Mouse (Mus musculus) forebrain, embryonic 15.5 days (tissue): ENCODE measurements around the gene Nfkbie. TPM values are rescaled to one million over a fixed set of nuclear protein-coding genes. Genes with fewer than 3 reads are reported as not detected.
A peak's percentile ranks its signal among the peaks of the same experiment; 100 is the strongest.

ENCODE experiments used
- ATAC-seq: fragments of 200-750 bp; cut with Nextera tagmentation; replicated peaks from 2 replicates; pipeline ENCODE4 v1.8.0; 2017; ENCODE audit warnings: mild to moderate bottlenecking, moderate TSS enrichment, moderate library complexity
- H3K27ac ChIP-seq: fragments of 300-500 bp; sonication (generic); replicated peaks from 2 replicates; pipeline ENCODE4 v1.5.1; 2015; ENCODE audit warnings: mild to moderate bottlenecking, inconsistent platforms
- H3K27me3 ChIP-seq: fragments of 300-500 bp; sonication (generic); 2 replicates; pipeline ENCODE4 v1.6.1; 2015; ENCODE audit warnings: inconsistent platforms
- H3K36me3 ChIP-seq: fragments of 300-500 bp; sonication (generic); 2 replicates; pipeline ENCODE4 v1.6.1; 2015; ENCODE audit warnings: mild to moderate bottlenecking, inconsistent platforms
- H3K4me1 ChIP-seq: fragments of 300-500 bp; sonication (generic); 2 replicates; pipeline ENCODE4 v1.6.1; 2015; ENCODE audit warnings: inconsistent platforms
- H3K4me2 ChIP-seq: fragments of 300-500 bp; sonication (generic); replicated peaks from 2 replicates; pipeline ENCODE4 v1.6.1; 2015; ENCODE audit warnings: mild to moderate bottlenecking, inconsistent platforms
- H3K4me3 ChIP-seq: fragments of 300-500 bp; sonication (generic); 2 replicates; pipeline ENCODE4 v1.5.1; 2015; ENCODE audit warnings: mild to moderate bottlenecking, inconsistent platforms
- H3K9ac ChIP-seq: fragments of 300-500 bp; sonication (generic); replicated peaks from 2 replicates; pipeline ENCODE4 v1.6.1; 2015; ENCODE audit warnings: mild to moderate bottlenecking, inconsistent platforms
- H3K9me3 ChIP-seq: fragments of 300-500 bp; sonication (generic); 2 replicates; pipeline ENCODE4 v1.6.1; 2016; ENCODE audit warnings: inconsistent platforms
- WGBS: fragments of 180-500 bp; shearing (Covaris S2); methylation state at CpG from one replicate; pipeline ENCODE4 v1.1.7; 2015; ENCODE audit warnings: mixed read lengths; 5-methylcytosine and 5-hydroxymethylcytosine counted together
- polyA plus RNA-seq: library from polyadenylated mRNA; unstranded; fragments of >200 nt; fragmentation: Nextera tagmentation; extraction: Ambion mirVana; gene quantifications from 2 replicates; pipeline ENCODE4 v1.2.1, GENCODE M21; 2015

Nfkbie gene
- 4.2 and 4.6 TPM in 2 replicates for polyA plus RNA-seq

GRCm38 (mm10) chr17:45555452-45556106 lies at the start of gene Nfkbie:
Gene Nfkbie (plus strand): TSS chr17:45555703.
- Histone ChIP-seq H3K4me3 (peak within 1 kb of the TSS; percentile 49), H3K4me2 (peak within 1 kb of the TSS; percentile 87), H3K27me3 (0 out of 2 replicates have a peak, but pooled peaks cover 2% of the 10 kb centered on the region), H3K9me3 (no peaks in the 10 kb centered on the region), H3K4me1 (peaks cover 8% of the 10 kb centered on the region), H3K9ac (peak within 1 kb of the TSS; percentile 63), H3K27ac (no peak within 1 kb of the TSS), H3K36me3 (no peaks in the 10 kb centered on the region)
- WGBS = under 1% methylated on average over 45 of the region's 45 CpGs
- ATAC-seq = peak; percentile 67

DNA sequence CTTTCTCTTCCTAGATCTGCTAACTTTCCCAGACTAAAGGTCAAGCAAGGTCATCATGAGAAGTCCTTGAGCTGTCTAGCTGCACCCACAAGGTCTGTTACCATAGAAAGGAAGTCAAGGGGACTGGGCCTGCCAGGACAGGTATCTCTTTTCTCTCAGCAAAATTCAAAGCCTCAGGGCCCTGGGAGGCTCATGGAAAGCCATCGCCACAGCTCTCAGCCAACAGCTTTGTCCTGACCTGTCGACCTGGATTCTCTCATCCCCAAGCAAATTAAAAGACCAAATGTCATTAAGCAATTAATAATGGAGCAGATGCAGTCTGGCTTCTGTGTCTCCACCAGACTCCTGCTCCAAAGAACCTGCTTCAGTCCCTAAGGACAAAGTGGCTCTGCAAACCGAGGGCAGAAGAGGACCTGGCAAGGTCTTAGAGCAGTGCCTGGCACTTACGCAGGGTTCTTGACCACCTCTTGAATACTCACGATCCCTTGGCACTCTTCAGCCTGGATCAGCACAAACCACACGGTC lies 49.5 kb upstream of the Nfkbie start:
- 84% methylated on average over 6 of the region's 6 CpGs for WGBS
- H3K9ac ChIP-seq = no peak overlapping the region
- H3K4me2 ChIP-seq = no peak overlapping the region
- H3K4me3 ChIP-seq = no peak overlapping the region
- no peak overlapping the region for H3K27ac ChIP-seq
- no peaks in the 10 kb centered on the region for H3K9me3 ChIP-seq
- no peaks in the 10 kb centered on the region for H3K27me3 ChIP-seq
- 0 out of 2 replicates have a peak, but pooled peaks cover 4% of the 10 kb centered on the region for H3K36me3 ChIP-seq
- peak; percentile 6; the same call in 1 of the 2 replicates for ATAC-seq
- H3K4me1 ChIP-seq = peaks cover 12% of the 10 kb centered on the region

- H3K36me3 ChIP-seq = 0 out of 2 replicates have a peak, but pooled peaks cover 4% of the 10 kb centered on the region
- no peaks in the 10 kb centered on the region for H3K9me3 ChIP-seq
- WGBS = under 1% methylated on average over 42 of the region's 42 CpGs
- peak within 1 kb of the TSS; percentile 34 for H3K4me2 ChIP-seq
- H3K27ac ChIP-seq = peak within 1 kb of the TSS; percentile 94
- H3K4me1 ChIP-seq = peaks cover 12% of the 10 kb centered on the region
- H3K9ac ChIP-seq = peak within 1 kb of the TSS; percentile 91
- peak; percentile 94 for ATAC-seq
- H3K27me3 ChIP-seq = no peaks in the 10 kb centered on the region
- H3K4me3 ChIP-seq = peak within 1 kb of the TSS; percentile 98
Measured at GRCm38 (mm10) chr17:45506700-45507189, 48.8 kb upstream of the Nfkbie start, which contains the start of gene Aars2. Gene Aars2 (plus strand): TSS chr17:45506841.

GRCm38 (mm10) chr17:45510871-45511270 lies 44.6 kb upstream of the Nfkbie start:
- no peak overlapping the region for H3K9ac ChIP-seq
- no peaks in the 10 kb centered on the region for H3K27me3 ChIP-seq
- H3K4me1 ChIP-seq = peaks cover 12% of the 10 kb centered on the region
- H3K36me3 ChIP-seq = peaks cover 6% of the 10 kb centered on the region; the same call in 1 of the 2 replicates
- ATAC-seq = no peak
- no peaks in the 10 kb centered on the region for H3K9me3 ChIP-seq
- 95% methylated on average over 4 of the region's 4 CpGs for WGBS
- H3K4me3 ChIP-seq = no peak overlapping the region
- H3K4me2 ChIP-seq = no peak overlapping the region
- no peak overlapping the region for H3K27ac ChIP-seq

GRCm38 (mm10) chr17:45511757-45512156 lies 43.7 kb upstream of the Nfkbie start:
- ATAC-seq = no peak
- Histone ChIP-seq H3K9ac (no peak overlapping the region), H3K36me3 (peaks cover 6% of the 10 kb centered on the region; the same call in 1 of the 2 replicates), H3K27ac (no peak overlapping the region), H3K9me3 (no peaks in the 10 kb centered on the region), H3K4me1 (peaks cover 7% of the 10 kb centered on the region), H3K4me2 (no peak overlapping the region), H3K27me3 (no peaks in the 10 kb centered on the region), H3K4me3 (no peak overlapping the region)
- 100% methylated on average over 4 of the region's 4 CpGs for WGBS

GRCm38 (mm10) chr17:45515204-45515726 lies 40.2 kb upstream of the Nfkbie start:
- H3K27ac ChIP-seq = no peak overlapping the region
- no peak for ATAC-seq
- H3K9me3 ChIP-seq = no peaks in the 10 kb centered on the region
- WGBS = 50% methylated on average over 15 of the region's 15 CpGs
- H3K36me3 ChIP-seq = peaks cover 6% of the 10 kb centered on the region; the same call in 1 of the 2 replicates
- no peak overlapping the region for H3K9ac ChIP-seq
- H3K4me2 ChIP-seq = no peak overlapping the region
- no peaks in the 10 kb centered on the region for H3K4me1 ChIP-seq
- no peaks in the 10 kb centered on the region for H3K27me3 ChIP-seq
- H3K4me3 ChIP-seq = no peak overlapping the region

- ATAC-seq = no peak
- Histone ChIP-seq H3K27ac (no peak overlapping the region), H3K36me3 (peaks cover 4% of the 10 kb centered on the region; the same call in 1 of the 2 replicates), H3K4me2 (no peak overlapping the region), H3K4me3 (no peak overlapping the region), H3K27me3 (no peaks in the 10 kb centered on the region), H3K4me1 (no peaks in the 10 kb centered on the region), H3K9me3 (no peaks in the 10 kb centered on the region), H3K9ac (no peak overlapping the region)
- 91% methylated on average over 10 of the region's 10 CpGs for WGBS
Measured at GRCm38 (mm10) chr17:45515806-45516205, 39.7 kb upstream of the Nfkbie start.

- no peak overlapping the region for H3K4me2 ChIP-seq
Measured at GRCm38 (mm10) chr17:45516488-45516887, 39.0 kb upstream of the Nfkbie start.

GRCm38 (mm10) chr17:45517135-45517534 lies 38.4 kb upstream of the Nfkbie start:
- Histone ChIP-seq H3K27me3 (no peaks in the 10 kb centered on the region), H3K36me3 (peaks cover 2% of the 10 kb centered on the region; the same call in 1 of the 2 replicates), H3K9me3 (no peaks in the 10 kb centered on the region), H3K27ac (no peak overlapping the region), H3K9ac (no peak overlapping the region), H3K4me2 (no peak overlapping the region), H3K4me1 (no peaks in the 10 kb centered on the region), H3K4me3 (no peak overlapping the region)
- ATAC-seq = no peak
- WGBS = 93% methylated on average over 21 of the region's 21 CpGs

More at GRCm38 (mm10) chr17:45516488-45516887, 39.0 kb upstream of the Nfkbie start:
- peak; percentile 64 for ATAC-seq
- H3K36me3 ChIP-seq = peaks cover 2% of the 10 kb centered on the region; the same call in 1 of the 2 replicates
- no peaks in the 10 kb centered on the region for H3K4me1 ChIP-seq
- H3K9me3 ChIP-seq = no peaks in the 10 kb centered on the region
- H3K4me3 ChIP-seq = no peak overlapping the region
- no peak overlapping the region for H3K9ac ChIP-seq
- no peaks in the 10 kb centered on the region for H3K27me3 ChIP-seq
- WGBS = 54% methylated on average over 8 of the region's 8 CpGs
- H3K27ac ChIP-seq = no peak overlapping the region

GRCm38 (mm10) chr17:45517549-45518215 lies 37.8 kb upstream of the Nfkbie start:
- H3K36me3 ChIP-seq = peaks cover 2% of the 10 kb centered on the region; the same call in 1 of the 2 replicates
- H3K9ac ChIP-seq = no peak overlapping the region
- H3K4me3 ChIP-seq = no peak overlapping the region
- no peak overlapping the region for H3K27ac ChIP-seq
- no peak for ATAC-seq
- no peaks in the 10 kb centered on the region for H3K9me3 ChIP-seq
- 93% methylated on average over 28 of the region's 28 CpGs for WGBS
- H3K4me1 ChIP-seq = peaks cover 4% of the 10 kb centered on the region; the same call in 1 of the 2 replicates
- H3K4me2 ChIP-seq = no peak overlapping the region
- H3K27me3 ChIP-seq = no peaks in the 10 kb centered on the region

DNA sequence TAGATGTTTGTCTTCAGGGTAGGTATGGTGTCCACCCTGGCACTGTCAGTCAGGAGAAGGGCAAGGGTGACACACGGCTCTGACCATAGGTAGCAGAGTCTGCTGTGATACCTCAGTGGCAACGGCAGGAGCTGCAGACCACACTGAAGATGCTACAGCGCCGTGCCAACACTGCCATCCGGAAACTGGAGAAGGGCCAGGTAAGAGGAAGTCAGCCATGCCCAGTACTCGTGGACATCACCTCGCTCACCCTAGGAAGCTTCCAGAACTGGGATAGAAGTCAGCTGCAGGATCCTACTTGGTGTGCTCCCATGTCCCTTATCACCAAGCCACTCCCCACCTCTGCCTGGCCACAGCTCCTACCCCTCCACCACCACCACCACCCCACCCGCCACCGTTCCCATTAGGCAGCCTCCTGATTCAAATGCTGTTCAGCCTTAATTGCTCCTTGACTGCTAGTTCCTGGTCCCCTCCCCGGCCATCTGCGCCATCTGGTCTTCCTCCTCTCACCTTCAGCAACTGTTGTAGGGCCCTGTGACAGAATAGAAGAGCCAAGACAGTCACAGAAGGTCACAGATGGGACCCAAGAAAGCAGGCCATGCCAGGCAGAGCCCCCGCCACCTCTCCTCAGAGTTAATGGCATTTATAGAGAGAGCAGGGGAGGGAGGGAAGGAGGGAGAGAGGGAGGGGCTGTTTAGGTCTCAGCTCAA lies 36.6 kb upstream of the Nfkbie start:
- Histone ChIP-seq H3K9me3 (no peaks in the 10 kb centered on the region), H3K9ac (no peak overlapping the region), H3K4me3 (no peak overlapping the region), H3K27ac (no peak overlapping the region), H3K4me2 (no peak overlapping the region), H3K36me3 (no peaks in the 10 kb centered on the region), H3K4me1 (peaks cover 13% of the 10 kb centered on the region), H3K27me3 (no peaks in the 10 kb centered on the region)
- no peak for ATAC-seq
- WGBS = 81% methylated on average over 12 of the region's 12 CpGs
